Mouse (Mus musculus) stomach, postnatal 0 days (tissue): ENCODE data around the gene Phf20. TPM values are rescaled to one million over a fixed set of nuclear protein-coding genes. Genes with fewer than 3 reads are reported as not detected.

ENCODE experiments used
- ATAC-seq: fragments of 200-750 bp; cut with Nextera tagmentation; 2 replicates; pipeline ENCODE4 v1.8.0; 2017; ENCODE audit not compliant: low FRiP score, low TSS enrichment
- DNase-seq: peaks from one replicate; pipeline ENCODE4 v3.0.0-alpha.2; 2016; ENCODE audit warnings: low spot score
- H3K27ac ChIP-seq: fragments of 300-500 bp; sonication (generic); replicated peaks from 2 replicates; pipeline ENCODE4 v1.5.1; 2014; ENCODE audit warnings: mild to moderate bottlenecking, control low read depth
- H3K27me3 ChIP-seq: fragments of 300-500 bp; sonication (generic); 2 replicates; pipeline ENCODE4 v1.6.1; 2014; ENCODE audit warnings: low read length; ENCODE audit not compliant: control insufficient read depth, insufficient read depth
- H3K36me3 ChIP-seq: fragments of 300-500 bp; sonication (generic); 2 replicates; pipeline ENCODE4 v1.6.1; 2014; ENCODE audit warnings: low read length, mixed read lengths; ENCODE audit not compliant: control insufficient read depth, insufficient read depth
- H3K4me1 ChIP-seq: fragments of 300-500 bp; sonication (generic); replicated peaks from 2 replicates; pipeline ENCODE4 v1.6.1; 2014; ENCODE audit warnings: antibody characterized with exemption; ENCODE audit not compliant: control insufficient read depth, insufficient read depth
- H3K4me2 ChIP-seq: fragments of 300-500 bp; sonication (generic); replicated peaks from 2 replicates; pipeline ENCODE4 v1.6.1; 2014; ENCODE audit warnings: low read depth, mild to moderate bottlenecking, control low read depth, moderate library complexity
- H3K4me3 ChIP-seq: fragments of 300-500 bp; sonication (generic); 2 replicates; pipeline ENCODE4 v1.5.1; 2014; ENCODE audit warnings: low read depth, low read length, control low read depth
- H3K9ac ChIP-seq: fragments of 300-500 bp; sonication (generic); 2 replicates; pipeline ENCODE4 v1.6.1; 2014; ENCODE audit warnings: mild to moderate bottlenecking, low read length, control low read depth, mixed read lengths
- H3K9me3 ChIP-seq: fragments of 300-500 bp; sonication (generic); 2 replicates; pipeline ENCODE4 v1.6.1; 2016; ENCODE audit warnings: low read length; ENCODE audit not compliant: control insufficient read depth
- CTCF ChIP-seq: IDR thresholded peaks from 2 replicates; pipeline ENCODE4 v1.5.1; 2016; ENCODE audit warnings: antibody characterized with exemption, low read depth, mild to moderate bottlenecking, moderate library complexity
- EP300 ChIP-seq: optimal IDR thresholded peaks from 2 replicates; pipeline ENCODE3; 2016; ENCODE audit warnings: antibody characterized with exemption
- WGBS: fragments of 180-500 bp; shearing (Covaris S2); extraction: QIAGEN DNeasy Blood & Tissue Kit; methylation state at CpG from one replicate; pipeline ENCODE4 v1.1.7; 2014; 5-methylcytosine and 5-hydroxymethylcytosine counted together
- polyA plus RNA-seq: library from polyadenylated mRNA; unstranded; fragments of >200 nt; fragmentation: Nextera tagmentation; extraction: Ambion mirVana; gene quantifications from 2 replicates; pipeline ENCODE4 v1.2.1, GENCODE M21; 2015

Gene Phf20
- polyA plus RNA-seq, 1 experiment from 2014 or later, result 28.4 TPM

GRCm38 (mm10) chr2:156288222-156288621, 92.0 kb downstream of the Phf20 start:
- H3K9me3 ChIP-seq, result no peaks in the 10 kb centered on the region
- no peaks in the 10 kb centered on the region for H3K4me1 ChIP-seq
- no peak for TF ChIP-seq CTCF
- TF ChIP-seq EP300, result no peak
- H3K9ac ChIP-seq, result no peak overlapping the region
- DNase-seq (no peak), ATAC-seq (no peak)
- 0 out of 2 replicates have a peak, but pooled peaks cover 8% of the 10 kb centered on the region for H3K36me3 ChIP-seq
- H3K27me3 ChIP-seq, result no peaks in the 10 kb centered on the region
- 74% methylated on average over 2 of the region's 2 CpGs for WGBS
- no peak overlapping the region for H3K4me3 ChIP-seq
- no peak overlapping the region for H3K27ac ChIP-seq
- no peak overlapping the region for H3K4me2 ChIP-seq

GRCm38 (mm10) chr2:156289552-156290160, 93.4 kb downstream of the Phf20 start:
- Histone ChIP-seq H3K27ac (no peak overlapping the region), H3K9me3 (no peaks in the 10 kb centered on the region), H3K4me3 (no peak overlapping the region), H3K4me2 (no peak overlapping the region), H3K4me1 (no peaks in the 10 kb centered on the region), H3K9ac (no peak overlapping the region), H3K27me3 (no peaks in the 10 kb centered on the region), H3K36me3 (0 out of 2 replicates have a peak, but pooled peaks cover 8% of the 10 kb centered on the region)
- no peak for DNase-seq
- TF ChIP-seq CTCF (no peak), EP300 (no peak)
- ATAC-seq, result no peak
- WGBS, result 89% methylated on average over 2 of the region's 2 CpGs

DNA sequence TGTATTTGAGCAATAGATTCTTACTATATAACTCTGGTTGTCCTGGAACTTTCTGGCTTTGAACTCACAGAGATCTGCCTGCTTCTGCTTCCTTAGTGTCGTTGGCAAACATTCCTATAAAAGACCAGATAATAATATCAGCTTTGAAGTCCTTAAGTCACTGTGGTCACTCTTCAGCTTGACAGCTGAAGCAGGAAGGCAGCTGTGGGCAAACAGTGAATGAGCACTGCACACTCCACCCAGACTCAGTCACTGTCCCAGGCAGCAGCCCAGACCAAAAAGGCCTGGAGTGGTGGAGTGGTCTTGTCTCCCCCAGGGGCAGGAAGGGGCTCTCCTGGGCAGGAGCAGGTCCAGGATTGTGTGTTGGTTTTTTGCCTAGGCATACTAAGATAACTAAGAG, 95.7 kb downstream of the Phf20 start:
- no peak overlapping the region for H3K4me3 ChIP-seq
- no peak for DNase-seq
- no peaks in the 10 kb centered on the region for H3K9me3 ChIP-seq
- no peaks in the 10 kb centered on the region for H3K4me1 ChIP-seq
- TF ChIP-seq CTCF (no peak), EP300 (no peak)
- no peak overlapping the region for H3K4me2 ChIP-seq
- H3K9ac ChIP-seq, result no peak overlapping the region
- WGBS, result 91% methylated on average over 1 of the region's 1 CpGs
- H3K27ac ChIP-seq, result no peak overlapping the region
- no peaks in the 10 kb centered on the region for H3K27me3 ChIP-seq
- H3K36me3 ChIP-seq, result peaks cover 8% of the 10 kb centered on the region; the same call in 1 of the 2 replicates
- no peak for ATAC-seq

- H3K9me3 ChIP-seq, result no peaks in the 10 kb centered on the region
- no peaks in the 10 kb centered on the region for H3K4me1 ChIP-seq
- H3K9ac ChIP-seq, result no peak overlapping the region
- peak overlapping the region; percentile 67 for H3K27ac ChIP-seq
- no peaks in the 10 kb centered on the region for H3K27me3 ChIP-seq
- peak; percentile 26 for DNase-seq
- no peak overlapping the region for H3K4me2 ChIP-seq
- H3K4me3 ChIP-seq, result no peak overlapping the region
- ATAC-seq, result peak; percentile 34
- TF ChIP-seq CTCF, result no peak
- TF ChIP-seq EP300, result no peak
- H3K36me3 ChIP-seq, result peaks cover 5% of the 10 kb centered on the region; the same call in 1 of the 2 replicates
- WGBS, result 79% methylated on average over 2 of the region's 2 CpGs
These were observed 99.4 kb downstream of the Phf20 start for GRCm38 (mm10) chr2:156295601-156296063.

DNA sequence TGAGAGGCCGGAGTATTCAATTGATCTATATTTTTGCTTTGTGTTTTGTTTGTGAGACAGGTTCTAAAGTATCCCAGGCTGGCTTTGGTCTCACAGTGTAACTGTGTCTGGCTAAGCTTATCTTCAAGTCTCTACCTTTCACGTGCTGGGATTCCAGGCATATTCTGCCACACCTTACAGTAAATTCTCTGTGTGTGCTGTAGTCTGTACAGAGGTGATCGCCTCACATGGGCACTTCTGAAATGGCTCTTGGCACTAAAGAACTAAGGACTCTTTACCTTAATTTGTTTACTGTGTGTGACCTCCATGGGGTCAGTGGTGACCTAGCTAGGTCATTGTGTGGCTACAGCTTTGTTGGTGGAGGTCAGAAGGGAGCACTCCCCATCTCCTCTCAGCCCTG, 99.9 kb downstream of the Phf20 start:
- H3K4me3 ChIP-seq, result no peak overlapping the region
- peak; percentile 89 for ATAC-seq
- H3K36me3 ChIP-seq, result peaks cover 5% of the 10 kb centered on the region; the same call in 1 of the 2 replicates
- H3K4me1 ChIP-seq, result no peaks in the 10 kb centered on the region
- no peaks in the 10 kb centered on the region for H3K27me3 ChIP-seq
- no peak overlapping the region for H3K9ac ChIP-seq
- 70% methylated on average over 3 of the region's 3 CpGs for WGBS
- no peaks in the 10 kb centered on the region for H3K9me3 ChIP-seq
- peak overlapping the region; percentile 67; the same call in 1 of the 2 replicates for H3K27ac ChIP-seq
- TF ChIP-seq CTCF (no peak), EP300 (no peak)
- peak; percentile 59 for DNase-seq
- H3K4me2 ChIP-seq, result no peak overlapping the region

GRCm38 (mm10) chr2:156297653-156298052, 101.4 kb downstream of the Phf20 start:
- peak; percentile 29 for DNase-seq
- Histone ChIP-seq H3K4me2 (no peak overlapping the region), H3K36me3 (peaks cover 5% of the 10 kb centered on the region; the same call in 1 of the 2 replicates), H3K9me3 (no peaks in the 10 kb centered on the region), H3K27ac (no peak overlapping the region), H3K27me3 (no peaks in the 10 kb centered on the region), H3K4me3 (no peak overlapping the region), H3K9ac (no peak overlapping the region), H3K4me1 (no peaks in the 10 kb centered on the region)
- 42% methylated on average over 3 of the region's 3 CpGs for WGBS
- TF ChIP-seq CTCF (peak; percentile 38), EP300 (no peak)
- ATAC-seq, result no peak
